Mouse (Mus musculus) embryonic fibroblast, embryonic 13.5 days (primary cell): ENCODE results near the gene Reg1. TPM values are rescaled to one million over a fixed set of nuclear protein-coding genes. Genes with fewer than 3 reads are reported as not detected.

Experiments
- H3K27ac ChIP-seq: 2 replicates; pipeline ENCODE4 v1.5.1; 2012; ENCODE audit warnings: low read length, control low read depth, inconsistent platforms; ENCODE audit not compliant: insufficient read depth
- H3K4me1 ChIP-seq: 2 replicates; pipeline ENCODE4 v1.6.1; 2011; ENCODE audit warnings: low read length; ENCODE audit not compliant: control insufficient read depth, insufficient read depth
- H3K4me3 ChIP-seq: 2 replicates; pipeline ENCODE4 v1.5.1; 2011; ENCODE audit warnings: mild to moderate bottlenecking, control low read depth, low read length; ENCODE audit not compliant: insufficient read depth
- CTCF ChIP-seq: IDR thresholded peaks from 2 replicates; pipeline ENCODE4 v1.5.1; 2011; ENCODE audit warnings: mild to moderate bottlenecking, control low read depth, low read length, moderate library complexity, borderline replicate concordance; ENCODE audit not compliant: insufficient read depth
- POLR2A ChIP-seq: IDR thresholded peaks from 2 replicates; pipeline ENCODE4 v1.6.1; 2011; ENCODE audit warnings: low read depth, mild to moderate bottlenecking, control low read depth, low read length, moderate library complexity
- polyA plus RNA-seq: library from polyadenylated mRNA; stranded (reverse); fragments of >200 nt; gene quantifications from 2 replicates; pipeline ENCODE4 v1.2.4, GENCODE M21; 2011; ENCODE audit warnings: low read depth; ENCODE audit not compliant: missing spikeins, insufficient read length

The Reg1 gene
- polyA plus RNA-seq, 1 experiment: not detected

DNA sequence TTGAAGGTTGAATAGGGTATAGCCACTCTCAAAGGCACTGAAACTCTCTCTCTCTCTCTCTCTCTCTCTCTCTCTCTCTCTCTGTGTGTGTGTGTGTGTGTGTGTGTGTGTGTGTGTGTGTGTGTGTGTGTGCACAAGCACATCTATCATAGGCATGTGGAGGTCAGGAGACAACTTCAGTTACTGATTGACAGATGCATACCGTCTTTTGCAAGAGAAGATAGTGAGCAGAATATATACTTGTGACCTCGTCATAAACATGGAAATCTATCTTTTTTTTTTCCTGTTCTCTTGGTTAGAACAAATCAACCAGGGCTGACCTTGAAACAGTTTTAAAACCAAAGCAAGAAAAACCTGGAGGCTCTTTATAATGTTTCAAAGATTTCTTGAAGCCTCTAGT lies 39.8 kb downstream of the Reg1 start:
- no peak overlapping the region for H3K27ac ChIP-seq
- TF ChIP-seq POLR2A (no peak), CTCF (no peak)
- H3K4me3 ChIP-seq: no peak overlapping the region
- H3K4me1 ChIP-seq: no peaks in the 10 kb centered on the region

DNA sequence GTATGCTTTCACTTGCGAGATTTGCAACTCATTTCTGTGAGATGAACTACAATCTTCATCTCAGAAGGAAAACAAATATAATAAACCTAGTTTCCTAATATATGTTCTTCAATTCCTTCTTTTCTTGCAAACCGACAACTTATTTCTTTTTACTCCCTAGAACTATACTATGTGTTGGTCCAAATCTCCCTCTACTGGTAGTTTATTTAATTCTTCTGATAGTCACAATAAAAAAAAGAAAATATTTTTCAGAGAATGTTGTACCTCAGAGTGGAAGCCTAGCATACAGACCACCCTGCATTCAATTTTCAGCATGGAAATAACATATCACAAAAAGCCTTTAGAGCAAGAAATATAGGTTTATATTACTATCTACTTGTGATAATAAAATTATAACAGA lies 40.8 kb downstream of the Reg1 start:
- H3K27ac ChIP-seq: no peak overlapping the region
- no peaks in the 10 kb centered on the region for H3K4me1 ChIP-seq
- no peak for TF ChIP-seq CTCF
- TF ChIP-seq POLR2A: no peak
- no peak overlapping the region for H3K4me3 ChIP-seq

DNA sequence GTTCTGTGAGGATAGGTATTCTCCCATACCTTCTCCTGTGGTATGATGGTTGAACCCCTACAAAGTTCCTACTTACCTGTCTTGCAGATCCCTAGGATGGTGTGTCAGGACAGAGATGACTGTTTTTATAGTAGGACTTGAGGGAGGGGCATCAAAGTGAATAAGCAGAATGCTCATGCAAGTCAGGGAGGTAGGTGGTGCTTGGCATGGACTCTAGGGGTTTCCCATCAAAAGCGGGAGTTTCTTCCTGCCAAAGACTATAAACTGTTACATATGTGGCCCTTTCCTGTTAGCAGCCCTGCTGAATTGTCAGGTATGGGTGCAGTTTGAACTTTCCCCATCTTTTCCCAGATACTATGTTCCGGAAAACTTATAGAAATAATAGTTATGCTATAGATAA lies 46.3 kb downstream of the Reg1 start, which contains the start of gene Reg3g:
TSS of gene Reg3g (minus strand) at position 101 of the 400 bp plus-strand sequence.
- no peak for TF ChIP-seq CTCF
- TF ChIP-seq POLR2A: no peak
- Histone ChIP-seq H3K4me3 (no peak within 1 kb of the TSS), H3K27ac (no peak within 1 kb of the TSS), H3K4me1 (no peaks in the 10 kb centered on the region)

DNA sequence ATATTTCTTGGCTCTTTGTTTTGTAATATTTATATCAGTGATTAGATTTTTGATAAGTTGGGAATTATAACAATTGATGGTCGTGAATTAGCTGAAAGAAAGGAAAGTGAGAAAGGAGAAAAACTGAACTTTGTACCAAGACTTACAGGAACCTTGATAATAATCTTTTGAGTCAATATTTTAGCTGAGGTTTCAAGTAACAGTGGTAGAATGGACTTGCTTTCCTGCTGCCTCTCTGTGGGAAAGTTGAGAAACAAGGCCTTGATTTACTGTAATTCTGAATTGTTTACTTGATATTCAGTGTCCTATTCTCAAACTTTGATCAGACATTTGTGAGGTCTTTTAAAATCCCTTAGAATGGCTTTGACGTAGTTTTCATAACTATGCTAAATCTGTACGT lies 46.8 kb downstream of the Reg1 start:
- no peak overlapping the region for H3K4me3 ChIP-seq
- no peaks in the 10 kb centered on the region for H3K4me1 ChIP-seq
- no peak for TF ChIP-seq POLR2A
- no peak for TF ChIP-seq CTCF
- H3K27ac ChIP-seq: no peak overlapping the region

Other genes with a start within 250 kb of the Reg1 start
- not detected in 2 replicates for gene Reg3b, start 52.1 kb upstream of the Reg1 start, polyA plus RNA-seq
- gene Reg3d, start 43.8 kb upstream of the Reg1 start, polyA plus RNA-seq: not detected in 2 replicates
- not detected in 2 replicates for gene Reg3a, start 42.0 kb upstream of the Reg1 start, polyA plus RNA-seq
- not detected in 2 replicates for gene Reg2, start 27.1 kb upstream of the Reg1 start, polyA plus RNA-seq
- gene Reg3g, start 46.2 kb downstream of the Reg1 start, polyA plus RNA-seq: 2.3 TPM in 1 of 2 replicates, not detected in the other